9 mouse cellular contexts compared by ENCODE assay signal in the genomic region with DNA sequence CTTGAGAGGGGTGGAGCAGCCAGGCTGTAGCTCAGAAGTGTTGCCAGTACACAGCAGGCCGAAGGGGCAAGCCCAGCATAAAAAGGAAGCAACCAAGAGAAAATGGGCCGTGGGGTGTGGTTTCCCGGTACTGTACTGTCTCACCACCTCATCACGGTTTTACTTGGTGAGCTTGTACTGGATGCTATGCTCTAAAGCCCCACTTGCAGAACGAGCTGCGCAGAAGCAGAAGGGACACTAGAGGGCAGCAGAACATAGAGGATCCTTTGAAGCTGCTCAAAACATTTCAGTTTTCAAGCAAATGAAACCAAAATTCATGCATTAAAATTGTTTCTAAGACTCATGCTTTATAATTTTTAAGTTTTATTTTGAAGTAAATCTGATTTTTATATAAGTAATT. TPM values are rescaled to one million over a fixed set of nuclear protein-coding genes. Genes with fewer than 3 reads are reported as not detected.
DNase-seq lines count a peak whose midpoint lies in the region; ATAC-seq and TF ChIP-seq lines count a peak whose summit lies in the region.
"Had no signal": no experiment of that assay in that cellular context is flagged by ENCODE, and none has a peak within 500 bp of the region (broad histone marks: within the 10 kb centered on the region; RNA-seq: fewer than 3 reads in every experiment).

No protein-coding gene starts in this region.

- 2% methylated on average over 6 of the region's 6 CpGs for WGBS in cerebellum, adult 2 months
- WGBS in liver, postnatal 0 days (ENCODE audit: insufficient replicate concordance), result 4% methylated on average over 6 of the region's 6 CpGs

- H3K4me3 ChIP-seq in cerebellum, adult 2 months (replicated peaks; ENCODE audit: insufficient read depth, low read depth, low read length), result no peak overlapping the region
- H3K4me3 ChIP-seq in liver, postnatal 0 days (ENCODE audit: low read depth, low read length), result no peak overlapping the region
- H3K4me3 ChIP-seq: liver, embryonic 13.5 days had no signal

- no peak overlapping the region for H3K27ac ChIP-seq in cerebellum, adult 2 months (ENCODE audit: insufficient read depth, low read length)
- H3K27ac ChIP-seq in liver, postnatal 0 days (ENCODE audit: low read depth), result no peak overlapping the region
- H3K27ac ChIP-seq: liver, embryonic 13.5 days had no signal

- no peak for TF ChIP-seq POLR2A in cerebellum, adult 2 months (IDR thresholded peaks at IDR 0.05; ENCODE audit: borderline replicate concordance, insufficient read depth, low read length)

- TF ChIP-seq CTCF in cerebellum, adult 2 months (IDR thresholded peaks at IDR 0.05; ENCODE audit: borderline replicate concordance, insufficient read depth, low read depth, low read length), result peak; percentile 92
- TF ChIP-seq CTCF in liver, postnatal 0 days (IDR thresholded peaks at IDR 0.05; ENCODE audit: low read depth), result peak; percentile 85

- H3K4me1 ChIP-seq in cerebellum, adult 2 months (ENCODE audit: control insufficient read depth, insufficient read depth, low read length), result no peaks in the 10 kb centered on the region
- no peaks in the 10 kb centered on the region for H3K4me1 ChIP-seq in liver, postnatal 0 days (ENCODE audit: insufficient read depth)
- H3K4me1 ChIP-seq: liver, embryonic 13.5 days had no signal

- H3K9ac ChIP-seq in liver, postnatal 0 days (replicated peaks), result no peak overlapping the region
- H3K9ac ChIP-seq: liver, embryonic 13.5 days had no signal

- no peak overlapping the region for H3K4me2 ChIP-seq in liver, postnatal 0 days (ENCODE audit: low read depth, low read length)
- H3K4me2 ChIP-seq: liver, embryonic 13.5 days had no signal

- H3K27me3 ChIP-seq in cerebellum, adult 2 months (ENCODE audit: control insufficient read depth, insufficient read depth, low read length), result no peaks in the 10 kb centered on the region
- H3K27me3 ChIP-seq in liver, postnatal 0 days (ENCODE audit: insufficient read depth, low read length), result no peaks in the 10 kb centered on the region
- H3K27me3 ChIP-seq: liver, embryonic 13.5 days had no signal

- peak; percentile 90 for ATAC-seq in frontal cortex, adult (ENCODE audit: low TSS enrichment)
- no peak for ATAC-seq in liver, postnatal 0 days

- TF ChIP-seq EP300 in liver, postnatal 0 days (IDR thresholded peaks at IDR 0.05; ENCODE audit: low read depth), result no peak

- peak; percentile 70 for DNase-seq in CD4-positive helper T cell, adult 2 months (ENCODE audit: low read depth, low spot score)
- peak; percentile 70 for DNase-seq in MN1 (ENCODE audit: low spot score)
- DNase-seq in cerebellum, adult 2 months, result peak; percentile 53 to 65
- DNase-seq in kidney, postnatal 10 days, result peak; percentile 76
- DNase-seq in liver, postnatal 0 days, result peak; percentile 45
- DNase-seq in ovary, postnatal 36 days (ENCODE audit: low spot score), result peak; percentile 45
- peak; percentile 47 for DNase-seq in urinary bladder, postnatal 25 days (ENCODE audit: low spot score)
- DNase-seq: liver, embryonic 13.5 days had no signal

- no peaks in the 10 kb centered on the region for H3K36me3 ChIP-seq in liver, postnatal 0 days (replicated peaks; ENCODE audit: insufficient read depth, low read length)
- H3K36me3 ChIP-seq: liver, embryonic 13.5 days had no signal

- H3K9me3 ChIP-seq in liver, postnatal 0 days (ENCODE audit: low read length), result no peaks in the 10 kb centered on the region
- H3K9me3 ChIP-seq: liver, embryonic 13.5 days had no signal

RNA-seq across cellular contexts. Expression of a gene that starts 31.6 kb away (rescaled TPM):
- polyA plus RNA-seq in cerebellum, adult 2 months (2012; rRNA removed), result 39.5 and 42.5 TPM in 2 replicates
- 2.0 and 2.4 TPM in 2 replicates for polyA plus RNA-seq in liver, postnatal 0 days (2015; fragmentation: Nextera tagmentation; extraction: Ambion mirVana)

Comparison
In these comparisons a context has a peak if more than half of its experiments do, and no peak if none do; other contexts are left out.
1. RNA of a gene that starts 31.6 kb away (polyA plus RNA-seq): 39.5 to 42.5 TPM in cerebellum, adult 2 months; 2.0 to 2.4 TPM in liver, postnatal 0 days; every median in the first group is over 10 times any median in the second.
2. Peak in every context shown above with its lines, with median percentiles within 50 percentile points of each other: DNase-seq.